Comparison of ENCODE assay signal across 8 mouse cellular contexts in genomic region chr17:55945696-55946095, GRCm38 (mm10). TPM values are rescaled to one million over a fixed set of nuclear protein-coding genes. Genes with fewer than 3 reads are reported as not detected.
A peak's percentile ranks its signal among the peaks of the same experiment; 100 is the strongest.
DNase-seq lines count a peak whose midpoint lies in the region; ATAC-seq and TF ChIP-seq lines count a peak whose summit lies in the region.

No protein-coding gene starts in this region.

- H3K9me3 ChIP-seq in kidney, embryonic 16.5 days (ENCODE audit: low read length), result no peaks in the 10 kb centered on the region
- H3K9me3 ChIP-seq in hindbrain, embryonic 12.5 days (replicated peaks), result no peaks in the 10 kb centered on the region
- H3K9me3 ChIP-seq in midbrain, embryonic 14.5 days (ENCODE audit: control insufficient read depth, low read length), result no peaks in the 10 kb centered on the region

- no peaks in the 10 kb centered on the region for H3K36me3 ChIP-seq in kidney, embryonic 16.5 days (ENCODE audit: insufficient read depth, low read length)
- H3K36me3 ChIP-seq in hindbrain, embryonic 12.5 days, result no peaks in the 10 kb centered on the region
- H3K36me3 ChIP-seq in midbrain, embryonic 14.5 days (ENCODE audit: control insufficient read depth, insufficient read depth, low read length), result no peaks in the 10 kb centered on the region

- no peak for TF ChIP-seq CTCF in cortical plate, adult 2 months (IDR thresholded peaks at IDR 0.05; ENCODE audit: extremely low read depth, insufficient read depth, low read length)

- H3K9ac ChIP-seq in kidney, embryonic 16.5 days (replicated peaks; ENCODE audit: low read length), result peak overlapping the region; percentile 67
- H3K9ac ChIP-seq in hindbrain, embryonic 12.5 days, result peak overlapping the region; percentile 74
- H3K9ac ChIP-seq in midbrain, embryonic 14.5 days (replicated peaks; ENCODE audit: low read length), result peak overlapping the region; percentile 65

- DNase-seq in kidney, postnatal 25 days, result no peak
- no peak for DNase-seq in midbrain, embryonic 14.5 days
- DNase-seq in urinary bladder, adult 18-20 months (ENCODE audit: low spot score in 2 of 2), result no peak
- DNase-seq in thymus, postnatal 36 days, result no peak

- peak overlapping the region; percentile 86 for H3K4me2 ChIP-seq in kidney, embryonic 16.5 days (replicated peaks; ENCODE audit: low read depth, low read length)
- H3K4me2 ChIP-seq in hindbrain, embryonic 12.5 days (replicated peaks), result peak overlapping the region; percentile 75
- H3K4me2 ChIP-seq in midbrain, embryonic 14.5 days (ENCODE audit: low read length), result peak overlapping the region; percentile 76

- WGBS in kidney, embryonic 16.5 days, result 23% methylated on average over 5 of the region's 5 CpGs
- WGBS in hindbrain, embryonic 12.5 days, result 31% methylated on average over 5 of the region's 5 CpGs
- 35% methylated on average over 5 of the region's 5 CpGs for WGBS in midbrain, embryonic 14.5 days

- TF ChIP-seq POLR2A in cortical plate, adult 2 months (IDR thresholded peaks at IDR 0.05; ENCODE audit: extremely low read depth, insufficient read depth, low read length), result no peak

- H3K4me3 ChIP-seq in kidney, embryonic 16.5 days (ENCODE audit: low read length), result peak overlapping the region; percentile 52
- peak overlapping the region; percentile 62 for H3K4me3 ChIP-seq in cortical plate, adult 2 months (ENCODE audit: insufficient read depth, low read length)
- H3K4me3 ChIP-seq in hindbrain, embryonic 12.5 days, result peak overlapping the region; percentile 50
- peak overlapping the region; percentile 41 for H3K4me3 ChIP-seq in midbrain, embryonic 14.5 days (replicated peaks; ENCODE audit: low read depth, low read length)

- H3K27ac ChIP-seq in kidney, embryonic 16.5 days (ENCODE audit: low read length), result peak overlapping the region; percentile 90
- H3K27ac ChIP-seq in cortical plate, adult 2 months (ENCODE audit: insufficient read depth, low read length), result peak overlapping the region; percentile 66; the same call in 1 of the 2 replicates
- H3K27ac ChIP-seq in hindbrain, embryonic 12.5 days, result peak overlapping the region; percentile 91
- H3K27ac ChIP-seq in midbrain, embryonic 14.5 days (replicated peaks; ENCODE audit: low read depth, low read length), result peak overlapping the region; percentile 87

- ATAC-seq in kidney, embryonic 16.5 days (ENCODE audit: low FRiP score, low TSS enrichment), result peak; percentile 13; the same call in 1 of the 2 replicates
- ATAC-seq in hindbrain, embryonic 12.5 days (ENCODE audit: low FRiP score), result 0 out of 2 replicates have a peak, but pooled peaks have one; percentile 6
- ATAC-seq in midbrain, embryonic 14.5 days (ENCODE audit: low FRiP score, low TSS enrichment), result no peak
- ATAC-seq in megakaryocyte progenitor cell, adult 5-6 weeks (replicated peaks; ENCODE audit: poor library complexity), result no peak

- no peaks in the 10 kb centered on the region for H3K27me3 ChIP-seq in kidney, embryonic 16.5 days (ENCODE audit: insufficient read depth, low read length)
- H3K27me3 ChIP-seq in hindbrain, embryonic 12.5 days, result no peaks in the 10 kb centered on the region
- no peaks in the 10 kb centered on the region for H3K27me3 ChIP-seq in midbrain, embryonic 14.5 days (ENCODE audit: control insufficient read depth, insufficient read depth, low read length)

- 0 out of 2 replicates have a peak, but pooled peaks cover 4% of the 10 kb centered on the region for H3K4me1 ChIP-seq in kidney, embryonic 16.5 days (ENCODE audit: insufficient read depth, low read length)
- no peaks in the 10 kb centered on the region for H3K4me1 ChIP-seq in cortical plate, adult 2 months (ENCODE audit: control insufficient read depth, insufficient read depth, low read length)
- H3K4me1 ChIP-seq in hindbrain, embryonic 12.5 days, result peaks cover 6% of the 10 kb centered on the region; the same call in 1 of the 2 replicates
- peaks cover 3% of the 10 kb centered on the region; the same call in 1 of the 2 replicates for H3K4me1 ChIP-seq in midbrain, embryonic 14.5 days (ENCODE audit: control insufficient read depth, insufficient read depth, low read length)

RNA-seq across cellular contexts. Expression of gene Zfp119b, which starts 3.6 kb away (rescaled TPM):
- polyA plus RNA-seq in kidney, embryonic 16.5 days (2015; fragmentation: Nextera tagmentation; extraction: Ambion mirVana), result 6.3 and 7.8 TPM in 2 replicates
- 2.5 and 3.2 TPM in 2 replicates for polyA plus RNA-seq in cortical plate, adult 2 months (2012; rRNA removed)
- polyA plus RNA-seq in hindbrain, embryonic 12.5 days (2016; fragmentation: Nextera tagmentation; extraction: Ambion mirVana), result 6.2 and 6.3 TPM in 2 replicates
- 10.7 and 13.4 TPM in 2 replicates for polyA plus RNA-seq in midbrain, embryonic 14.5 days (2014; fragmentation: Nextera tagmentation; extraction: Ambion mirVana)
- 3.8 and 5.5 TPM in 2 replicates for total RNA-seq in megakaryocyte progenitor cell, adult 5-6 weeks (2015)
- total RNA-seq in megakaryocyte progenitor cell, adult 5-6 weeks (2017), result 4.8 and 5.2 TPM in 2 replicates

RNA-seq across cellular contexts. Expression of gene Ebi3, which starts 6.7 kb away (rescaled TPM):
- 2.1 and 2.6 TPM in 2 replicates for polyA plus RNA-seq in kidney, embryonic 16.5 days (2015; fragmentation: Nextera tagmentation; extraction: Ambion mirVana)
- 2.1 and 2.3 TPM in 2 replicates for polyA plus RNA-seq in cortical plate, adult 2 months (2012; rRNA removed)
- 2.6 and 4.4 TPM in 2 replicates for polyA plus RNA-seq in hindbrain, embryonic 12.5 days (2016; fragmentation: Nextera tagmentation; extraction: Ambion mirVana)
- 6.6 and 9.6 TPM in 2 replicates for polyA plus RNA-seq in midbrain, embryonic 14.5 days (2014; fragmentation: Nextera tagmentation; extraction: Ambion mirVana)
- total RNA-seq in megakaryocyte progenitor cell, adult 5-6 weeks (2015), result 14.4 and 20.5 TPM in 2 replicates
- total RNA-seq in megakaryocyte progenitor cell, adult 5-6 weeks (2017), result 13.8 and 17.7 TPM in 2 replicates

RNA-seq across cellular contexts. Expression of gene Yju2, which starts 13.2 kb away (rescaled TPM):
- polyA plus RNA-seq in kidney, embryonic 16.5 days (2015; fragmentation: Nextera tagmentation; extraction: Ambion mirVana), result 29.8 and 34.7 TPM in 2 replicates
- 9.1 and 11.0 TPM in 2 replicates for polyA plus RNA-seq in cortical plate, adult 2 months (2012; rRNA removed)
- polyA plus RNA-seq in hindbrain, embryonic 12.5 days (2016; fragmentation: Nextera tagmentation; extraction: Ambion mirVana), result 24.1 and 26.7 TPM in 2 replicates
- 20.0 and 21.4 TPM in 2 replicates for polyA plus RNA-seq in midbrain, embryonic 14.5 days (2014; fragmentation: Nextera tagmentation; extraction: Ambion mirVana)
- total RNA-seq in megakaryocyte progenitor cell, adult 5-6 weeks (2015), result 7.4 and 11.0 TPM in 2 replicates
- total RNA-seq in megakaryocyte progenitor cell, adult 5-6 weeks (2017), result 21.8 and 23.3 TPM in 2 replicates

RNA-seq across cellular contexts. Expression of gene Shd, which starts 24.6 kb away (rescaled TPM):
- 41.6 and 46.0 TPM in 2 replicates for polyA plus RNA-seq in kidney, embryonic 16.5 days (2015; fragmentation: Nextera tagmentation; extraction: Ambion mirVana)
- polyA plus RNA-seq in cortical plate, adult 2 months (2012; rRNA removed), result 74.8 and 83.5 TPM in 2 replicates
- 133 and 135 TPM in 2 replicates for polyA plus RNA-seq in hindbrain, embryonic 12.5 days (2016; fragmentation: Nextera tagmentation; extraction: Ambion mirVana)
- polyA plus RNA-seq in midbrain, embryonic 14.5 days (2014; fragmentation: Nextera tagmentation; extraction: Ambion mirVana), result 178 and 209 TPM in 2 replicates
- 0.39 and 0.98 TPM in 2 replicates for total RNA-seq in megakaryocyte progenitor cell, adult 5-6 weeks (2015)
- not detected in 2 replicates for total RNA-seq in megakaryocyte progenitor cell, adult 5-6 weeks (2017)

RNA-seq across cellular contexts. Expression of gene Fsd1, which starts 40.6 kb away (rescaled TPM):
- 21.6 TPM in 2 replicates for polyA plus RNA-seq in kidney, embryonic 16.5 days (2015; fragmentation: Nextera tagmentation; extraction: Ambion mirVana)
- polyA plus RNA-seq in cortical plate, adult 2 months (2012; rRNA removed), result 76.7 and 91.0 TPM in 2 replicates
- polyA plus RNA-seq in hindbrain, embryonic 12.5 days (2016; fragmentation: Nextera tagmentation; extraction: Ambion mirVana), result 96.4 and 103 TPM in 2 replicates
- 141 and 188 TPM in 2 replicates for polyA plus RNA-seq in midbrain, embryonic 14.5 days (2014; fragmentation: Nextera tagmentation; extraction: Ambion mirVana)
- not detected in 2 replicates for total RNA-seq in megakaryocyte progenitor cell, adult 5-6 weeks (2015)
- total RNA-seq in megakaryocyte progenitor cell, adult 5-6 weeks (2017), result not detected in 2 replicates

Comparison
In these comparisons a context has a peak if more than half of its experiments do, and no peak if none do; other contexts are left out.
1. ATAC-seq: peak in kidney, embryonic 16.5 days (single experiment) and hindbrain, embryonic 12.5 days (single experiment); none in midbrain, embryonic 14.5 days (single experiment) and megakaryocyte progenitor cell, adult 5-6 weeks (single experiment).
2. Peak in every context shown above with its lines, with median percentiles within 50 percentile points of each other: H3K27ac ChIP-seq, H3K4me2 ChIP-seq, H3K4me3 ChIP-seq and H3K9ac ChIP-seq.